Mouse (Mus musculus): ENCODE results near the gene Phyhd1. TPM values are rescaled to one million over a fixed set of nuclear protein-coding genes. Genes with fewer than 3 reads are reported as not detected.
A peak's percentile ranks its signal among the peaks of the same experiment; 100 is the strongest.

Phyhd1 gene
- polyA plus RNA-seq, 1 experiment from 2014 or later, result 13.3 TPM

GRCm38 (mm10) chr2:30286192-30287026 lies 20.4 kb downstream of the Phyhd1 start, which contains the start of the genes Dolk and Nup188:
Gene Dolk (minus strand): TSS chr2:30286334.
Gene Nup188 (plus strand): TSS chr2:30286397.
- Histone ChIP-seq H3K27me3 (ENCODE audit: control insufficient read depth, insufficient read depth, low read length) (no peaks in the 10 kb centered on the region), H3K27ac (ENCODE audit: low read length) (peak within 1 kb of the TSS; percentile 78), H3K36me3 (ENCODE audit: control insufficient read depth, insufficient read depth, low read length) (no peaks in the 10 kb centered on the region), H3K9ac (ENCODE audit: low read length) (peak within 1 kb of the TSS; percentile 94), H3K4me1 (ENCODE audit: control insufficient read depth, insufficient read depth, low read length) (peaks cover 16% of the 10 kb centered on the region), H3K4me3 (replicated peaks; ENCODE audit: low read length) (peak within 1 kb of the TSS; percentile 98), H3K4me2 (ENCODE audit: low read depth, low read length) (peak within 1 kb of the TSS; percentile 97), H3K9me3 (replicated peaks; ENCODE audit: control insufficient read depth, low read length) (no peaks in the 10 kb centered on the region)
- WGBS, result under 1% methylated on average over 62 of the region's 68 CpGs
- ATAC-seq (ENCODE audit: insufficient read depth, low FRiP score), result peak; percentile 97

- Histone ChIP-seq H3K4me2 (ENCODE audit: low read depth, low read length) (peak overlapping the region; percentile 83), H3K9me3 (replicated peaks; ENCODE audit: control insufficient read depth, low read length) (no peaks in the 10 kb centered on the region), H3K27me3 (ENCODE audit: control insufficient read depth, insufficient read depth, low read length) (no peaks in the 10 kb centered on the region), H3K4me3 (replicated peaks; ENCODE audit: low read length) (peak overlapping the region; percentile 98), H3K36me3 (ENCODE audit: control insufficient read depth, insufficient read depth, low read length) (no peaks in the 10 kb centered on the region), H3K9ac (ENCODE audit: low read length) (peak overlapping the region; percentile 94), H3K4me1 (ENCODE audit: control insufficient read depth, insufficient read depth, low read length) (peaks cover 16% of the 10 kb centered on the region), H3K27ac (ENCODE audit: low read length) (peak overlapping the region; percentile 78)
- WGBS, result under 1% methylated on average over 10 of the region's 10 CpGs
- no peak for ATAC-seq (ENCODE audit: insufficient read depth, low FRiP score)
Measured at GRCm38 (mm10) chr2:30287027-30287373, 21.0 kb downstream of the Phyhd1 start.

- Histone ChIP-seq H3K27me3 (ENCODE audit: control insufficient read depth, insufficient read depth, low read length) (no peaks in the 10 kb centered on the region), H3K36me3 (ENCODE audit: control insufficient read depth, insufficient read depth, low read length) (peaks cover 23% of the 10 kb centered on the region), H3K4me2 (ENCODE audit: low read depth, low read length) (no peak overlapping the region), H3K4me1 (ENCODE audit: control insufficient read depth, insufficient read depth, low read length) (no peaks in the 10 kb centered on the region), H3K27ac (ENCODE audit: low read length) (no peak overlapping the region), H3K9ac (ENCODE audit: low read length) (no peak overlapping the region), H3K9me3 (replicated peaks; ENCODE audit: control insufficient read depth, low read length) (no peaks in the 10 kb centered on the region), H3K4me3 (replicated peaks; ENCODE audit: low read length) (no peak overlapping the region)
- WGBS, result 70% methylated on average over 3 of the region's 3 CpGs
- no peak for ATAC-seq (ENCODE audit: insufficient read depth, low FRiP score)
Measured at GRCm38 (mm10) chr2:30299525-30299924, 33.5 kb downstream of the Phyhd1 start.

- H3K4me2 ChIP-seq (ENCODE audit: low read depth, low read length), result no peak overlapping the region
- H3K27ac ChIP-seq (ENCODE audit: low read length), result no peak overlapping the region
- no peaks in the 10 kb centered on the region for H3K27me3 ChIP-seq (ENCODE audit: control insufficient read depth, insufficient read depth, low read length)
- H3K9me3 ChIP-seq (replicated peaks; ENCODE audit: control insufficient read depth, low read length), result no peaks in the 10 kb centered on the region
- no peak for ATAC-seq (ENCODE audit: insufficient read depth, low FRiP score)
- 86% methylated on average over 5 of the region's 5 CpGs for WGBS
- H3K36me3 ChIP-seq (ENCODE audit: control insufficient read depth, insufficient read depth, low read length), result peaks cover 23% of the 10 kb centered on the region
- no peak overlapping the region for H3K9ac ChIP-seq (ENCODE audit: low read length)
- H3K4me1 ChIP-seq (ENCODE audit: control insufficient read depth, insufficient read depth, low read length), result no peaks in the 10 kb centered on the region
- H3K4me3 ChIP-seq (replicated peaks; ENCODE audit: low read length), result no peak overlapping the region
Measured at GRCm38 (mm10) chr2:30299966-30300365, 34.0 kb downstream of the Phyhd1 start.

- peak; percentile 53; the same call in 1 of the 2 replicates for ATAC-seq (ENCODE audit: insufficient read depth, low FRiP score)
- WGBS, result 83% methylated on average over 7 of the region's 7 CpGs
- H3K4me1 ChIP-seq (ENCODE audit: control insufficient read depth, insufficient read depth, low read length), result no peaks in the 10 kb centered on the region
- H3K4me3 ChIP-seq (replicated peaks; ENCODE audit: low read length), result no peak overlapping the region
- peaks cover 22% of the 10 kb centered on the region for H3K36me3 ChIP-seq (ENCODE audit: control insufficient read depth, insufficient read depth, low read length)
- H3K27me3 ChIP-seq (ENCODE audit: control insufficient read depth, insufficient read depth, low read length), result no peaks in the 10 kb centered on the region
- H3K27ac ChIP-seq (ENCODE audit: low read length), result no peak overlapping the region
- no peak overlapping the region for H3K9ac ChIP-seq (ENCODE audit: low read length)
- no peaks in the 10 kb centered on the region for H3K9me3 ChIP-seq (replicated peaks; ENCODE audit: control insufficient read depth, low read length)
- H3K4me2 ChIP-seq (ENCODE audit: low read depth, low read length), result no peak overlapping the region
Measured at GRCm38 (mm10) chr2:30306087-30306486, 40.1 kb downstream of the Phyhd1 start.

GRCm38 (mm10) chr2:30309351-30309750 lies 43.3 kb downstream of the Phyhd1 start:
- H3K36me3 ChIP-seq (ENCODE audit: control insufficient read depth, insufficient read depth, low read length), result peaks cover 16% of the 10 kb centered on the region; the same call in 1 of the 2 replicates
- WGBS, result 83% methylated on average over 3 of the region's 3 CpGs

GRCm38 (mm10) chr2:30311481-30311880 lies 45.5 kb downstream of the Phyhd1 start:
- no peak overlapping the region for H3K9ac ChIP-seq (ENCODE audit: low read length)
- H3K9me3 ChIP-seq (replicated peaks; ENCODE audit: control insufficient read depth, low read length), result no peaks in the 10 kb centered on the region
- no peaks in the 10 kb centered on the region for H3K4me1 ChIP-seq (ENCODE audit: control insufficient read depth, insufficient read depth, low read length)
- no peak overlapping the region for H3K4me3 ChIP-seq (replicated peaks; ENCODE audit: low read length)
- no peak overlapping the region for H3K27ac ChIP-seq (ENCODE audit: low read length)
- H3K4me2 ChIP-seq (ENCODE audit: low read depth, low read length), result no peak overlapping the region
- WGBS, result 87% methylated on average over 2 of the region's 2 CpGs
- peaks cover 31% of the 10 kb centered on the region; the same call in 1 of the 2 replicates for H3K36me3 ChIP-seq (ENCODE audit: control insufficient read depth, insufficient read depth, low read length)
- ATAC-seq (ENCODE audit: insufficient read depth, low FRiP score), result no peak
- no peaks in the 10 kb centered on the region for H3K27me3 ChIP-seq (ENCODE audit: control insufficient read depth, insufficient read depth, low read length)

More at GRCm38 (mm10) chr2:30309351-30309750, 43.3 kb downstream of the Phyhd1 start:
- H3K4me3 ChIP-seq (replicated peaks; ENCODE audit: low read length), result no peak overlapping the region
- H3K4me1 ChIP-seq (ENCODE audit: control insufficient read depth, insufficient read depth, low read length), result no peaks in the 10 kb centered on the region
- no peak for ATAC-seq (ENCODE audit: insufficient read depth, low FRiP score)
- H3K9ac ChIP-seq (ENCODE audit: low read length), result no peak overlapping the region
- no peaks in the 10 kb centered on the region for H3K9me3 ChIP-seq (replicated peaks; ENCODE audit: control insufficient read depth, low read length)
- H3K4me2 ChIP-seq (ENCODE audit: low read depth, low read length), result no peak overlapping the region
- H3K27me3 ChIP-seq (ENCODE audit: control insufficient read depth, insufficient read depth, low read length), result no peaks in the 10 kb centered on the region
- no peak overlapping the region for H3K27ac ChIP-seq (ENCODE audit: low read length)

GRCm38 (mm10) chr2:30316136-30316535 lies 50.1 kb downstream of the Phyhd1 start:
- WGBS, result 92% methylated on average over 4 of the region's 4 CpGs
- no peak for ATAC-seq (ENCODE audit: insufficient read depth, low FRiP score)
- no peak overlapping the region for H3K9ac ChIP-seq (ENCODE audit: low read length)
- H3K4me3 ChIP-seq (replicated peaks; ENCODE audit: low read length), result no peak overlapping the region
- no peaks in the 10 kb centered on the region for H3K9me3 ChIP-seq (replicated peaks; ENCODE audit: control insufficient read depth, low read length)
- H3K4me2 ChIP-seq (ENCODE audit: low read depth, low read length), result no peak overlapping the region
- H3K36me3 ChIP-seq (ENCODE audit: control insufficient read depth, insufficient read depth, low read length), result peaks cover 23% of the 10 kb centered on the region; the same call in 1 of the 2 replicates
- H3K27ac ChIP-seq (ENCODE audit: low read length), result no peak overlapping the region
- no peaks in the 10 kb centered on the region for H3K27me3 ChIP-seq (ENCODE audit: control insufficient read depth, insufficient read depth, low read length)
- no peaks in the 10 kb centered on the region for H3K4me1 ChIP-seq (ENCODE audit: control insufficient read depth, insufficient read depth, low read length)

- no peak overlapping the region for H3K4me3 ChIP-seq (replicated peaks; ENCODE audit: low read length)
- no peaks in the 10 kb centered on the region for H3K4me1 ChIP-seq (ENCODE audit: control insufficient read depth, insufficient read depth, low read length)
- H3K4me2 ChIP-seq (ENCODE audit: low read depth, low read length), result no peak overlapping the region
- H3K9ac ChIP-seq (ENCODE audit: low read length), result no peak overlapping the region
- WGBS, result 93% methylated on average over 5 of the region's 5 CpGs
- H3K9me3 ChIP-seq (replicated peaks; ENCODE audit: control insufficient read depth, low read length), result no peaks in the 10 kb centered on the region
- no peak overlapping the region for H3K27ac ChIP-seq (ENCODE audit: low read length)
- peaks cover 23% of the 10 kb centered on the region; the same call in 1 of the 2 replicates for H3K36me3 ChIP-seq (ENCODE audit: control insufficient read depth, insufficient read depth, low read length)
- no peaks in the 10 kb centered on the region for H3K27me3 ChIP-seq (ENCODE audit: control insufficient read depth, insufficient read depth, low read length)
- no peak for ATAC-seq (ENCODE audit: insufficient read depth, low FRiP score)
Measured at GRCm38 (mm10) chr2:30316955-30317354, 51.0 kb downstream of the Phyhd1 start.
